Mouse (Mus musculus): ENCODE results near the gene Lgmn. TPM values are rescaled to one million over a fixed set of nuclear protein-coding genes. Genes with fewer than 3 reads are reported as not detected.
A peak's percentile ranks its signal among the peaks of the same experiment; 100 is the strongest.

Lgmn gene
- polyA plus RNA-seq, 1 experiment from 2014 or later: 61.3 TPM

GRCm38 (mm10) chr12:102438983-102439631 is 506 bp downstream of the Lgmn start:
- Histone ChIP-seq H3K9me3 (ENCODE audit: control insufficient read depth, low read length) (no peaks in the 10 kb centered on the region), H3K4me3 (ENCODE audit: low read depth, low read length) (peak overlapping the region; percentile 44), H3K4me2 (peak overlapping the region; percentile 71), H3K27me3 (ENCODE audit: control insufficient read depth, insufficient read depth, low read length) (no peaks in the 10 kb centered on the region), H3K27ac (ENCODE audit: low read depth, low read length) (no peak overlapping the region), H3K4me1 (ENCODE audit: control insufficient read depth, insufficient read depth, low read length) (no peaks in the 10 kb centered on the region), H3K36me3 (ENCODE audit: control insufficient read depth, insufficient read depth, low read length) (no peaks in the 10 kb centered on the region), H3K9ac (ENCODE audit: low read length) (peak overlapping the region; percentile 61)
- peak; percentile 84 for DNase-seq (ENCODE audit: low spot score, missing footprints)
- WGBS: 4% methylated on average over 20 of the region's 20 CpGs
- peak; percentile 53 for ATAC-seq (ENCODE audit: low FRiP score)

GRCm38 (mm10) chr12:102437952-102438351 is 1.7 kb downstream of the Lgmn start:
- DNase-seq (ENCODE audit: low spot score, missing footprints): no peak
- H3K9ac ChIP-seq (ENCODE audit: low read length): no peak overlapping the region
- no peaks in the 10 kb centered on the region for H3K36me3 ChIP-seq (ENCODE audit: control insufficient read depth, insufficient read depth, low read length)
- no peaks in the 10 kb centered on the region for H3K9me3 ChIP-seq (ENCODE audit: control insufficient read depth, low read length)
- ATAC-seq (ENCODE audit: low FRiP score): no peak
- no peak overlapping the region for H3K4me2 ChIP-seq
- H3K27ac ChIP-seq (ENCODE audit: low read depth, low read length): no peak overlapping the region
- H3K4me3 ChIP-seq (ENCODE audit: low read depth, low read length): no peak overlapping the region
- WGBS: 90% methylated on average over 5 of the region's 5 CpGs
- no peaks in the 10 kb centered on the region for H3K27me3 ChIP-seq (ENCODE audit: control insufficient read depth, insufficient read depth, low read length)
- no peaks in the 10 kb centered on the region for H3K4me1 ChIP-seq (ENCODE audit: control insufficient read depth, insufficient read depth, low read length)

- WGBS: 80% methylated on average over 10 of the region's 10 CpGs
- no peak overlapping the region for H3K4me3 ChIP-seq (ENCODE audit: low read depth, low read length)
- H3K27me3 ChIP-seq (ENCODE audit: control insufficient read depth, insufficient read depth, low read length): no peaks in the 10 kb centered on the region
- no peak overlapping the region for H3K9ac ChIP-seq (ENCODE audit: low read length)
- no peaks in the 10 kb centered on the region for H3K36me3 ChIP-seq (ENCODE audit: control insufficient read depth, insufficient read depth, low read length)
- no peak for DNase-seq (ENCODE audit: low spot score, missing footprints)
- no peak overlapping the region for H3K4me2 ChIP-seq
- H3K4me1 ChIP-seq (ENCODE audit: control insufficient read depth, insufficient read depth, low read length): no peaks in the 10 kb centered on the region
- H3K27ac ChIP-seq (ENCODE audit: low read depth, low read length): no peak overlapping the region
- no peaks in the 10 kb centered on the region for H3K9me3 ChIP-seq (ENCODE audit: control insufficient read depth, low read length)
- ATAC-seq (ENCODE audit: low FRiP score): no peak
These were observed 2.6 kb downstream of the Lgmn start for GRCm38 (mm10) chr12:102436939-102437526.

GRCm38 (mm10) chr12:102434107-102434506 is 5.5 kb downstream of the Lgmn start:
- no peak overlapping the region for H3K27ac ChIP-seq (ENCODE audit: low read depth, low read length)
- no peaks in the 10 kb centered on the region for H3K4me1 ChIP-seq (ENCODE audit: control insufficient read depth, insufficient read depth, low read length)
- H3K27me3 ChIP-seq (ENCODE audit: control insufficient read depth, insufficient read depth, low read length): no peaks in the 10 kb centered on the region
- no peak overlapping the region for H3K4me2 ChIP-seq
- no peak for ATAC-seq (ENCODE audit: low FRiP score)
- DNase-seq (ENCODE audit: low spot score, missing footprints): no peak
- no peaks in the 10 kb centered on the region for H3K36me3 ChIP-seq (ENCODE audit: control insufficient read depth, insufficient read depth, low read length)
- no peaks in the 10 kb centered on the region for H3K9me3 ChIP-seq (ENCODE audit: control insufficient read depth, low read length)
- H3K4me3 ChIP-seq (ENCODE audit: low read depth, low read length): no peak overlapping the region
- no peak overlapping the region for H3K9ac ChIP-seq (ENCODE audit: low read length)
- WGBS: 94% methylated on average over 4 of the region's 4 CpGs

GRCm38 (mm10) chr12:102432238-102432637 is 7.4 kb downstream of the Lgmn start:
- H3K4me1 ChIP-seq (ENCODE audit: control insufficient read depth, insufficient read depth, low read length): no peaks in the 10 kb centered on the region
- ATAC-seq (ENCODE audit: low FRiP score) (no peak), DNase-seq (ENCODE audit: low spot score, missing footprints) (no peak)
- no peak overlapping the region for H3K4me2 ChIP-seq
- H3K9ac ChIP-seq (ENCODE audit: low read length): no peak overlapping the region
- no peaks in the 10 kb centered on the region for H3K36me3 ChIP-seq (ENCODE audit: control insufficient read depth, insufficient read depth, low read length)
- H3K27me3 ChIP-seq (ENCODE audit: control insufficient read depth, insufficient read depth, low read length): no peaks in the 10 kb centered on the region
- no peak overlapping the region for H3K4me3 ChIP-seq (ENCODE audit: low read depth, low read length)
- no peaks in the 10 kb centered on the region for H3K9me3 ChIP-seq (ENCODE audit: control insufficient read depth, low read length)
- WGBS: 85% methylated on average over 12 of the region's 12 CpGs
- no peak overlapping the region for H3K27ac ChIP-seq (ENCODE audit: low read depth, low read length)

- no peaks in the 10 kb centered on the region for H3K4me1 ChIP-seq (ENCODE audit: control insufficient read depth, insufficient read depth, low read length)
- no peak overlapping the region for H3K4me3 ChIP-seq (ENCODE audit: low read depth, low read length)
- H3K27ac ChIP-seq (ENCODE audit: low read depth, low read length): no peak overlapping the region
- H3K4me2 ChIP-seq: no peak overlapping the region
- no peaks in the 10 kb centered on the region for H3K27me3 ChIP-seq (ENCODE audit: control insufficient read depth, insufficient read depth, low read length)
- no peaks in the 10 kb centered on the region for H3K9me3 ChIP-seq (ENCODE audit: control insufficient read depth, low read length)
- ATAC-seq (ENCODE audit: low FRiP score) (no peak), DNase-seq (ENCODE audit: low spot score, missing footprints) (no peak)
- 91% methylated on average over 4 of the region's 4 CpGs for WGBS
- no peaks in the 10 kb centered on the region for H3K36me3 ChIP-seq (ENCODE audit: control insufficient read depth, insufficient read depth, low read length)
- H3K9ac ChIP-seq (ENCODE audit: low read length): no peak overlapping the region
These were observed 9.4 kb downstream of the Lgmn start for GRCm38 (mm10) chr12:102430228-102430627.

GRCm38 (mm10) chr12:102429656-102430055 is 10.0 kb downstream of the Lgmn start:
- H3K27ac ChIP-seq (ENCODE audit: low read depth, low read length): no peak overlapping the region
- ATAC-seq (ENCODE audit: low FRiP score): no peak
- WGBS: 90% methylated on average over 5 of the region's 5 CpGs

GRCm38 (mm10) chr12:102426285-102426684 is 13.3 kb downstream of the Lgmn start:
- H3K27ac ChIP-seq (ENCODE audit: low read depth, low read length): no peak overlapping the region
- DNase-seq (ENCODE audit: low spot score, missing footprints) (no peak), ATAC-seq (ENCODE audit: low FRiP score) (no peak)
- WGBS: 94% methylated on average over 7 of the region's 7 CpGs
- no peak overlapping the region for H3K4me2 ChIP-seq
- H3K27me3 ChIP-seq (ENCODE audit: control insufficient read depth, insufficient read depth, low read length): no peaks in the 10 kb centered on the region
- H3K9ac ChIP-seq (ENCODE audit: low read length): no peak overlapping the region
- no peak overlapping the region for H3K4me3 ChIP-seq (ENCODE audit: low read depth, low read length)
- H3K36me3 ChIP-seq (ENCODE audit: control insufficient read depth, insufficient read depth, low read length): no peaks in the 10 kb centered on the region
- H3K9me3 ChIP-seq (ENCODE audit: control insufficient read depth, low read length): no peaks in the 10 kb centered on the region
- H3K4me1 ChIP-seq (ENCODE audit: control insufficient read depth, insufficient read depth, low read length): no peaks in the 10 kb centered on the region

More at GRCm38 (mm10) chr12:102429656-102430055, 10.0 kb downstream of the Lgmn start:
- Histone ChIP-seq H3K36me3 (ENCODE audit: control insufficient read depth, insufficient read depth, low read length) (no peaks in the 10 kb centered on the region), H3K9me3 (ENCODE audit: control insufficient read depth, low read length) (no peaks in the 10 kb centered on the region), H3K4me1 (ENCODE audit: control insufficient read depth, insufficient read depth, low read length) (no peaks in the 10 kb centered on the region), H3K4me3 (ENCODE audit: low read depth, low read length) (no peak overlapping the region), H3K9ac (ENCODE audit: low read length) (no peak overlapping the region), H3K27me3 (ENCODE audit: control insufficient read depth, insufficient read depth, low read length) (no peaks in the 10 kb centered on the region), H3K4me2 (no peak overlapping the region)
- DNase-seq (ENCODE audit: low spot score, missing footprints): no peak

GRCm38 (mm10) chr12:102425048-102425578 is 14.5 kb downstream of the Lgmn start:
- 83% methylated on average over 4 of the region's 4 CpGs for whole genome bisulfite sequencing
- ATAC-seq (ENCODE audit: low FRiP score): no peak

More at GRCm38 (mm10) chr12:102425048-102425578, 14.5 kb downstream of the Lgmn start:
- H3K4me2 ChIP-seq: no peak overlapping the region
- no peak overlapping the region for H3K9ac ChIP-seq (ENCODE audit: low read length)
- no peak overlapping the region for H3K4me3 ChIP-seq (ENCODE audit: low read depth, low read length)
- H3K36me3 ChIP-seq (ENCODE audit: control insufficient read depth, insufficient read depth, low read length): no peaks in the 10 kb centered on the region
- H3K4me1 ChIP-seq (ENCODE audit: control insufficient read depth, insufficient read depth, low read length): no peaks in the 10 kb centered on the region
- H3K27me3 ChIP-seq (ENCODE audit: control insufficient read depth, insufficient read depth, low read length): no peaks in the 10 kb centered on the region
- no peak overlapping the region for H3K27ac ChIP-seq (ENCODE audit: low read depth, low read length)
- H3K9me3 ChIP-seq (ENCODE audit: control insufficient read depth, low read length): no peaks in the 10 kb centered on the region
- DNase-seq (ENCODE audit: low spot score, missing footprints): no peak

Measured in midbrain, embryonic 11.5 days (tissue).